Mouse (Mus musculus) gonadal fat pad, adult 2 months (tissue): ENCODE measurements around the gene Melk. TPM values are rescaled to one million over a fixed set of nuclear protein-coding genes. Genes with fewer than 3 reads are reported as not detected.

Source experiments
- DNase-seq: peaks from one replicate; pipeline ENCODE4 v3.0.0-alpha.2; 2012; ENCODE audit warnings: low read depth
- polyA plus RNA-seq: library from polyadenylated mRNA; depleted of rRNA; stranded (reverse); fragments of >200 nt; gene quantifications from 2 replicates; pipeline ENCODE4 v1.2.3, GENCODE M21; 2012; rRNA removed

The Melk gene
- polyA plus RNA-seq = 0.38 and 0.62 TPM in 2 replicates

GRCm38 (mm10) chr4:44300781-44301750 is at the start of gene Melk:
TSS of gene Melk (plus strand) at chr4:44300876.
- DNase-seq = peak; percentile 19

DNA sequence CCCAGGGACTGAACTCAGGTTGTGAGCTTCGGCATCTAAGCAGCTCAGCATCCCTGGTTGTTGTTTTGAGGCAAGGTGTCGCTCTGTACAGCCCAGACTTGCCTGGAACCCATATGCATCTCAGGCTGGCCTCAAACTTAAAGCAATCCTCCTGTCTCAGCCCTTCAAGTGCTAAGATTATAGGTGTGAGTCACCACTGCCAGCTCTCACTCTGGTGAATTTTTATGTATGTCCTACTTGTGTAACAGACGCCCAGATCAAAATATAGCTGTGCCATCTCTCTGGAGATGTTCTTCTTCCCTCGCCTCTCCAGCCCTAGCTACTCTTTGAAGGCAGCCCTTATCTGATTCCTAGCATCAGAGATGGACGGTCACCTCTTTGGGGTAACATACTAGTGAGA is 49.2 kb upstream of the Melk start:
- DNase-seq = no peak

GRCm38 (mm10) chr4:44251966-44252916 is 48.4 kb upstream of the Melk start:
- no peak for DNase-seq

DNA sequence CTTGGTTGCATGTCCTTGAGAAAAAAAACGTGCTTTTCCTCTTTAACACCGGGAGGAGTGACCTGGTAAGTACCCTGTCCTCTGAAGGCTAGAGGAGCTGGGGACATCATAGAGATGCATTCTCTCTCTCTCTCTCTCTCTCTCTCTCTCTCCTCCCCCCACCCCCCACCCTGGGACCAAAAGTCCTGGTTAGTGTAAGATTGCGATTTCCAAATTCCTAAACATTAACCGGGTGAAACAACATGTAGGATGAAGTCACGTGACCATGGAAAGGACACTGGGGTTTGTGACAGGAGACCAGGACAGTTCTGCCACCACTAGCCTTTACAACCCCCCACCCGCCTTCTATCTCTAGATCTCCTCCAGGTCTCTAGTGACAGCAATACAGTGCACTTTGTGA is 47.5 kb upstream of the Melk start:
- no peak for DNase-seq

GRCm38 (mm10) chr4:44254579-44254978 is 46.1 kb upstream of the Melk start:
- no peak for DNase-seq

GRCm38 (mm10) chr4:44259126-44259525 is 41.5 kb upstream of the Melk start:
- no peak for DNase-seq

- no peak for DNase-seq
Observed at GRCm38 (mm10) chr4:44260244-44260643, 40.4 kb upstream of the Melk start.

GRCm38 (mm10) chr4:44265500-44265899 is 35.2 kb upstream of the Melk start:
- DNase-seq = no peak

DNA sequence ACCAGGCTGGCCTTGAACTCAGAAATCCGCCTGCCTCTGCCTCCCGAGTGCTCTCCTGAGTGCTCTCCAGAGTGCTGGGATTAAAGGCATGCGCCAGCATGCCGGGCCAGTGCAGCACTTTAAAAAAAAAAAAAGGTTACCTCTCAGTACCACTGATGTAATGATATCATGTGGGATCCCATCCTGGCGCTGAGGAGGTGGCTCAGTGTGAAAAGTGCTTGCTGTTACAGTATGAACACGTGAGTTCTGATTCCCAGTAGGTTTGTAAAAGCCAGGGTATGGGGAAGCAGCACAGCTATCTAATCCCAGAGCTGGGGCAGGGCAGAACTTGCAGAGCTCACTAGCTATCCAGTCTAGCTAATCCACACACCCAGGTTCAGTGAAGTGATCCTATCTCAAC is 33.2 kb upstream of the Melk start:
- DNase-seq = no peak

DNA sequence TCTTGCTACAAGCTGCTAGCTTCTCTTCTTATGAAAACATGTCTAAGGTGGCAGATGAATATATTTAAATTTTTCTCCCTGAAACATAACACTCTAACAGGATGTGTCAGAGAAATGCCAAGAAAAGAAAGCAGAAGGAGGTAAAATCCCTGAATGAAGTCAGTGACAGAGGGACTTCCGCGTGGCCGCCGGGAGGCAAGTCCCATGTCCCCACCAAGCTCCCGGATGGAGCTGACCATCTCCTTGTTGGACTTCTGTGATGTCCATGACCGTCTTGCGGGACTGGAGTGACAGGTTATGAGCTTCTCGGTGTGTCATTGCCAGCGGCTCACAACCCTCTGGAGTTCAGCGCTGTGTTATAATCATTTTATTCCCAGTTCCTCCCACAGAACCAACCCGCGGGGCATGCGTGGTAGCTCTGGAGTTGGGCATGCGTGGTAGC is 31.3 kb upstream of the Melk start:
- DNase-seq = no peak

- DNase-seq = no peak
Observed at GRCm38 (mm10) chr4:44271134-44271533, 29.5 kb upstream of the Melk start.

- no peak for DNase-seq
Observed at GRCm38 (mm10) chr4:44281597-44282265, 18.9 kb upstream of the Melk start.

DNA sequence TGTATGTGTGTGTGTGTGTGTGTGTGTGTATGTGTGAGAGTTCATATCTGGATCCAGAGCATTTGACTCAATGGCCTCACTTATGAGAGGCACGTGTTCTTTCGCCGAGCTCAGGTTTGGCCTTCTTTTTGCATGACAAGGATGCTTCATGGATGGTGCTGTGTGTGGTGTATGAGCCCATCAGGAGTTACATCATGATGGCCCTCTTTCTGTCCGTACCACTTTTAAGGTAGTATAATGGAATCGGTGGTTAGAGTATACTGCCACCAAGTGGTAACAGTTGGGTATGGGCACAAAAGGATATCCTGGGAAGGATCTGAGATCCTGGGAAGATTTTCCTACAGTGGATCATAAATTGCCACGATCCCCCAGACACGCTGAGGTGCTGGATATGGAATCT is 8.1 kb upstream of the Melk start:
- no peak for DNase-seq

- DNase-seq = no peak
Observed at GRCm38 (mm10) chr4:44295837-44296236, 4.8 kb upstream of the Melk start.

GRCm38 (mm10) chr4:44306585-44306984 is 5.9 kb downstream of the Melk start:
- no peak for DNase-seq

- DNase-seq = no peak
Observed at GRCm38 (mm10) chr4:44310429-44310828, 9.8 kb downstream of the Melk start.

GRCm38 (mm10) chr4:44310911-44311310 is 10.2 kb downstream of the Melk start:
- DNase-seq = no peak

DNA sequence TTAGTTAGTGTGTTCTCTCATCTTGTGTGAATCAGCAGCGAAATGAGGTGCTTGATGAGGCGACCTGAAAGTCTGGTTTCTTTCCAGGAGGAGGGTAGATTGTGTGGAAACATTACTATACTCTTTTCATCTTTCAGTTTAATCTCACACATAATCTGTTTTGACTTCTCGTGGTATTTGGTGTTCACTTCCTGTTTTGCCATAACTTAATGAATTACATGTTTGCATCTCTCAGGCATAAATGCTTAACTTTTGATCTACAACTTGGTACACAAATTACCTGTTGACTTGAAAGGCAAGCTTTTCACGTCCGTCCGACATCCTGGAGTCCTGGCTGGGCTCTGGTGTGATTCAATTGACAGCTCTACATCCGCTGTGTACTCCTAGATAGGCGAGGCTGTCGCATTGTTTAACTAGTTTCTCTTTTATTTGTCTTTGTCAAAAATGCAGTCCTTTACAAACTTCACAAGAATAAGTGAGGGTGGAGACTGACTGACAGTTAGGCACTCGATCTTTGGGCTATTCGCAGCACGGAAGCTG is 15.7 kb downstream of the Melk start:
- no peak for DNase-seq

- no peak for DNase-seq
Observed at GRCm38 (mm10) chr4:44320448-44320847, 19.8 kb downstream of the Melk start.

GRCm38 (mm10) chr4:44322124-44322523 is 21.4 kb downstream of the Melk start:
- DNase-seq = no peak

DNA sequence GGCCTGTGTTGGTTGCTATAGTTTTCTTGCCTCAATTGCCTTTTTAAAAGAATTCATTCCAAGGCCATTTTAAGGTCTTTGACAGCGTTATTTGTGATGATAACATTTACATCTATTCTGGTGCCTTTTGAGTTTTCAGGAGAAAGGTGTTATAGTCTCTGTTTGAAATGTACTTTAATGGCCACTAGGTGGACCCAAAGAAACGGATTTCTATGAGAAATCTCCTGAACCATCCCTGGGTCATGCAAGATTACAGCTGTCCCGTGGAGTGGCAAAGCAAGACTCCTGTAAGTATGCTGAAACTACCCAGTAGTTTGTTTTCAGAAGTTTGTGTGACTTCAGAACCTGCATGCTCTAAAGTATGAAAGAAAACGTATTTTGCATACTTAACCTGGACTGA is 24.8 kb downstream of the Melk start:
- no peak for DNase-seq
